Mouse (Mus musculus): ENCODE data around the gene Ceacam16.

The Ceacam16 gene

GRCm38 (mm10) chr7:19861199-19861598 lies at the start of gene Ceacam16:
Ceacam16 (minus strand) TSS chr7:19861299.
- no peak for DNase-seq

- peak; percentile 66 to 84 for DNase-seq
Observed at GRCm38 (mm10) chr7:19910421-19911291, 49.6 kb upstream of the Ceacam16 start.

GRCm38 (mm10) chr7:19889881-19890280 lies 28.8 kb upstream of the Ceacam16 start:
- no peak for DNase-seq

GRCm38 (mm10) chr7:19887849-19888248 lies 26.8 kb upstream of the Ceacam16 start, which contains the start of gene Ceacam19:
Ceacam19 (minus strand) TSS chr7:19887965.
- DNase-seq: no peak

- no peak for DNase-seq
Observed at GRCm38 (mm10) chr7:19880754-19881153, 19.7 kb upstream of the Ceacam16 start.

GRCm38 (mm10) chr7:19876781-19877425 lies 15.8 kb upstream of the Ceacam16 start:
- DNase-seq: no peak

- DNase-seq: peak; percentile 23 to 36
Observed at GRCm38 (mm10) chr7:19875948-19876682, 15.0 kb upstream of the Ceacam16 start.

- DNase-seq: no peak
Observed at GRCm38 (mm10) chr7:19871943-19872601, 11.0 kb upstream of the Ceacam16 start.

GRCm38 (mm10) chr7:19871137-19871621 lies 10.1 kb upstream of the Ceacam16 start:
- DNase-seq: no peak

- DNase-seq: no peak
Observed at GRCm38 (mm10) chr7:19867751-19868399, 6.8 kb upstream of the Ceacam16 start.

GRCm38 (mm10) chr7:19866490-19866889 lies 5.4 kb upstream of the Ceacam16 start:
- DNase-seq: no peak

GRCm38 (mm10) chr7:19865246-19866036 lies 4.3 kb upstream of the Ceacam16 start:
- DNase-seq: no peak

- DNase-seq: peak in 1 of 2 experiments; percentile 8
Observed at GRCm38 (mm10) chr7:19864241-19864640, 3.1 kb upstream of the Ceacam16 start.

- no peak for DNase-seq
Observed at GRCm38 (mm10) chr7:19859740-19860139, 1.4 kb downstream of the Ceacam16 start.

- DNase-seq: no peak
Observed at GRCm38 (mm10) chr7:19856283-19856682, 4.8 kb downstream of the Ceacam16 start.

GRCm38 (mm10) chr7:19855663-19856062 lies 5.4 kb downstream of the Ceacam16 start:
- DNase-seq: no peak

GRCm38 (mm10) chr7:19853526-19853925 lies 7.6 kb downstream of the Ceacam16 start:
- DNase-seq: no peak

GRCm38 (mm10) chr7:19851858-19852570 lies 9.1 kb downstream of the Ceacam16 start, which contains the start of gene Gm19345:
Gm19345 (plus strand) TSS chr7:19852003.
- DNase-seq: no peak

- no peak for DNase-seq
Observed at GRCm38 (mm10) chr7:19844521-19845171, 16.5 kb downstream of the Ceacam16 start.

- peak; percentile 27 to 48 for DNase-seq
Observed at GRCm38 (mm10) chr7:19843561-19843960, 17.5 kb downstream of the Ceacam16 start.

Data from cerebellum, adult 18-20 months (tissue).